Mouse (Mus musculus) heart, embryonic 13.5 days (tissue): ENCODE results near the gene Micall2. TPM values are rescaled to one million over a fixed set of nuclear protein-coding genes. Genes with fewer than 3 reads are reported as not detected.

Experiments used
- microRNA-seq: library from miRNA; unstranded; fragments of <30 nt; microRNA quantifications from one replicate; pipeline ENCODE4, GENCODE M21; 2016
- polyA plus RNA-seq: library from polyadenylated mRNA; unstranded; fragments of >200 nt; fragmentation: Nextera tagmentation; extraction: Ambion mirVana; gene quantifications from 2 replicates; pipeline ENCODE4 v1.2.1, GENCODE M21; 2015

Micall2 gene
- polyA plus RNA-seq, 1 experiment from 2014 or later, result 1.7 TPM

Small RNAs within 50 kb of the gene (microRNA-seq; reads per million reads assigned to microRNA genes)
- gene Mir7037, result not detected

Other genes with a start within 250 kb of the Micall2 start
- not detected in 2 replicates for gene Uncx, start 192.8 kb downstream of the Micall2 start, polyA plus RNA-seq
- 15.6 and 19.1 TPM in 2 replicates for gene Ints1, start 39.3 kb upstream of the Micall2 start, polyA plus RNA-seq
- gene Mafk, start 55.2 kb upstream of the Micall2 start, polyA plus RNA-seq, result 17.6 and 21.7 TPM in 2 replicates
- 0.37 and 0.55 TPM in 2 replicates for gene Tmem184a, start 83.6 kb upstream of the Micall2 start, polyA plus RNA-seq
- 0.31 TPM in 1 of 2 replicates, not detected in the other for gene Gm26938, start 90.1 kb upstream of the Micall2 start, polyA plus RNA-seq
- gene Psmg3, start 90.5 kb upstream of the Micall2 start, polyA plus RNA-seq, result 41.3 and 48.0 TPM in 2 replicates
- gene Elfn1, start 171.6 kb upstream of the Micall2 start, polyA plus RNA-seq, result 0.05 TPM in 2 replicates